Mouse (Mus musculus): ENCODE results near the gene Olfr1307. TPM values are rescaled to one million over a fixed set of nuclear protein-coding genes. Genes with fewer than 3 reads are reported as not detected.

Gene Olfr1307
- 0.06 TPM for total RNA-seq (2023)

GRCm38 (mm10) chr2:111949340-111949739, at the start of gene Olfr1307:
Olfr1307 (minus strand) TSS chr2:111949440.

GRCm38 (mm10) chr2:111990181-111990580, 40.9 kb upstream of the Olfr1307 start, which contains the start of gene Olfr1309:
Olfr1309 (minus strand) TSS chr2:111990281.

GRCm38 (mm10) chr2:111964844-111965243, 15.6 kb upstream of the Olfr1307 start, which contains the start of gene Olfr1308:
Olfr1308 (minus strand) TSS chr2:111964944.

DNA sequence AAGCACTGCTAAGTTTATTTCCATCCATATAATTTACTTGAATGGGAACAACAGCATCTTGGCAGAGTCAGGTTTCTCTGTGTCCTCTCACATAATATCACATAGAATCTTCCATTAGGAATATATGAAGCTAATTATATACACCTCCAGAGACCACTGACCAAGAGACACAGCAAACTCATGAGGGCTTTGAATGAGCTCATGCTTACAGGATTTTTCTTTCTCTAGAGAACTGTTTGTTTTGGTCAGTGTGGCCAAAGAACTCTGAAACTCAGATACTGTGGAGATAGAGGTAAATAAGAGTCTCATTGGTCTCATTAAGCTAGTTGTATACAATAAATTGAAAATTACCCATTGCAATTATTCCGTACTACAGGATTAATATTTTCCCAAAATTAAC, 33.1 kb downstream of the Olfr1307 start, which contains the start of gene Olfr1306:
Gene Olfr1306, minus strand, starts transcription at position 101 of the 400 bp plus-strand sequence.

Other genes with a start within 250 kb of the Olfr1307 start
- gene Olfr1301, start 198.4 kb downstream of the Olfr1307 start, total RNA-seq (2023) = not detected
- not detected for gene Olfr1302, start 172.0 kb downstream of the Olfr1307 start, total RNA-seq (2023)
- gene Olfr1303, start 129.1 kb downstream of the Olfr1307 start, total RNA-seq (2023) = not detected
- gene Olfr1305, start 72.3 kb downstream of the Olfr1307 start, total RNA-seq (2023) = not detected
- not detected for gene Olfr1306, start 33.2 kb downstream of the Olfr1307 start, total RNA-seq (2023)
- not detected for gene Olfr1308, start 15.5 kb upstream of the Olfr1307 start, total RNA-seq (2023)
- not detected for gene Olfr1309, start 40.8 kb upstream of the Olfr1307 start, total RNA-seq (2023)
- not detected for gene Olfr1310, start 63.3 kb upstream of the Olfr1307 start, total RNA-seq (2023)
- gene Olfr1311, start 75.0 kb upstream of the Olfr1307 start, total RNA-seq (2023) = not detected
- gene Olfr1312, start 100.8 kb upstream of the Olfr1307 start, total RNA-seq (2023) = not detected
- gene Olfr1313, start 128.4 kb upstream of the Olfr1307 start, total RNA-seq (2023) = not detected
- not detected for gene Olfr1314, start 147.3 kb upstream of the Olfr1307 start, total RNA-seq (2023)
- gene Olfr1315-ps1, start 166.0 kb upstream of the Olfr1307 start, total RNA-seq (2023) = not detected
- gene Olfr1316, start 185.5 kb upstream of the Olfr1307 start, total RNA-seq (2023) = not detected
- gene Olfr1317, start 190.9 kb upstream of the Olfr1307 start, total RNA-seq (2023) = not detected
- gene Olfr1318, start 204.8 kb upstream of the Olfr1307 start, total RNA-seq (2023) = not detected

Measured in CD8-positive naive resting alpha-beta T cell, adult 57 days (primary cell).